Mouse (Mus musculus) forebrain, embryonic 16.5 days (tissue): ENCODE measurements around the gene Traf7. TPM values are rescaled to one million over a fixed set of nuclear protein-coding genes. Genes with fewer than 3 reads are reported as not detected.
A peak's percentile ranks its signal among the peaks of the same experiment; 100 is the strongest.

Experiments used
- ATAC-seq: fragments of 200-750 bp; cut with Nextera tagmentation; 2 replicates; pipeline ENCODE4 v1.8.0; 2017; ENCODE audit warnings: mild to moderate bottlenecking, moderate library complexity
- H3K27ac ChIP-seq: fragments of 300-500 bp; sonication (generic); 2 replicates; pipeline ENCODE4 v1.5.1; 2014; ENCODE audit warnings: low read length, control low read depth
- H3K27me3 ChIP-seq: fragments of 300-500 bp; sonication (generic); replicated peaks from 2 replicates; pipeline ENCODE4 v1.6.1; 2014; ENCODE audit warnings: low read length; ENCODE audit not compliant: control insufficient read depth, insufficient read depth
- H3K36me3 ChIP-seq: fragments of 300-500 bp; sonication (generic); 2 replicates; pipeline ENCODE4 v1.6.1; 2014; ENCODE audit not compliant: control insufficient read depth, insufficient read depth
- H3K4me1 ChIP-seq: fragments of 300-500 bp; sonication (generic); replicated peaks from 2 replicates; pipeline ENCODE4 v1.6.1; 2014; ENCODE audit warnings: low read length; ENCODE audit not compliant: control insufficient read depth, insufficient read depth
- H3K4me2 ChIP-seq: fragments of 300-500 bp; sonication (generic); 2 replicates; pipeline ENCODE4 v1.6.1; 2014; ENCODE audit warnings: mild to moderate bottlenecking, low read length, control low read depth
- H3K4me3 ChIP-seq: fragments of 300-500 bp; sonication (generic); replicated peaks from 2 replicates; pipeline ENCODE4 v1.5.1; 2014; ENCODE audit warnings: mild to moderate bottlenecking, low read length, control low read depth
- H3K9ac ChIP-seq: fragments of 300-500 bp; sonication (generic); replicated peaks from 2 replicates; pipeline ENCODE4 v1.6.1; 2014; ENCODE audit warnings: low read depth, low read length, control low read depth
- H3K9me3 ChIP-seq: fragments of 300-500 bp; sonication (generic); 2 replicates; pipeline ENCODE4 v1.6.1; 2016; ENCODE audit warnings: low read length; ENCODE audit not compliant: control insufficient read depth
- WGBS: fragments of 180-500 bp; shearing (Covaris S2); extraction: QIAGEN DNeasy Blood & Tissue Kit; methylation state at CpG from one replicate; pipeline ENCODE4 v1.1.7; 2014; 5-methylcytosine and 5-hydroxymethylcytosine counted together
- polyA plus RNA-seq: library from polyadenylated mRNA; unstranded; fragments of >200 nt; fragmentation: Nextera tagmentation; extraction: Ambion mirVana; gene quantifications from 2 replicates; pipeline ENCODE4 v1.2.1, GENCODE M21; 2015

Traf7 gene
- polyA plus RNA-seq, 1 experiment from 2014 or later: 121 TPM

DNA sequence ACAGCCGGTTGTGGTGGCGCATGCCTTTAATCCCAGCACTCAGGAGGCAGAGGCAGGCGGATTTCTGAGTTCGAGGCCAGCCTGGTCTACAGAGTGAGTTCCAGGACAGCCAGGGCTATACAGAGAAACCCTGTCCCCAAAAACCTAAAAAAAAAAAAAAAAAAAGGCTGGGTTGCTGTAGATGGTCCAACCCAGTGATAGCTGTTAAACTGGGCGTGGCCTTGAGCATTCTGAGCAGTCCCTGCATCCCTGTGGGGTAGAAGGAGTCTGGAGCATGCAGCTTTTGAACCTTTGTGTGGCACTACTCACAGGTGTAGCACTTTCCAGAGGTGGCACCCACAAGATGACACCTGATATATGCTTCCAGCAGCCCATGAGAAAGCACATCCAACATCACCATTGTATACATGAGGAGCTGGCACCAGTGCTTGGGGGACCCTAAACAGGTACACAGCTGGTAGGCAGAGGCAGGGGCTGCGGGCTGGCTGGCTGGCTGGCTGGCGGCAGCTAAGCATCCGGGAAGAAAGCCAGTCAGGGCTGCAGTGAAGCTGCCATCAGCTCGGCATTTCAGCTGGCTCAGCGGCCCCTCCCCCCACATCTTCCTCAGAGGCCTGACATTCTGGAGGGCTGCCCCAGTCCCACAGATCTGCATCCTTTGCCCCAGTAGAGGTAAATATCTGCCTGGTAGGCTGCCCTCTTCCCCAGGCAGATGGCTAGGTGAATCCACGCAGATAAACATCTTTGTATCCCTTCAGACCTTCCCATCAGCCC is 42.5 kb downstream of the Traf7 start:
- Histone ChIP-seq H3K36me3 (no peaks in the 10 kb centered on the region), H3K4me1 (peaks cover 24% of the 10 kb centered on the region), H3K4me3 (no peak overlapping the region), H3K27ac (peak overlapping the region; percentile 19; the same call in 1 of the 2 replicates), H3K27me3 (no peaks in the 10 kb centered on the region), H3K9ac (peak overlapping the region; percentile 31; the same call in 1 of the 2 replicates), H3K9me3 (no peaks in the 10 kb centered on the region), H3K4me2 (no peak overlapping the region)
- 45% methylated on average over 11 of the region's 11 CpGs for WGBS
- peak; percentile 14; the same call in 1 of the 2 replicates for ATAC-seq

DNA sequence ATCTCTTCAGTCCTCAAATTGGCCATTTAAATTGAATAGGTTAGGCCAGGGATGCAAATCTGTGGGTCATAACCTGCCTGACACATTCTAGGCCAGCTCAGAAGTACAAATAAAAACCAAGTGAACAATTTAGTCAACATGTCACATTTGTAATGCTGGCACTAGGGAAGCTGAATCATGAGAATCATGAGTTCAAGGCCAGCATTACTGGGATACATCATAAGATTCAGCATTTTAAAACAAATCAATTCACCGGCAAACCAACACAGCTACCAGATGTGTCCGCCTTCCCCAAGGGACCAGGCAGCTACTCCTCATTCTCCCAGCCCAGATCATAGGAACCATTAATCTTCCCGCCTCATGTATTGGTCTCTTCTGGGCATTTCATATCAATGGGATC is 44.2 kb downstream of the Traf7 start:
- no peak overlapping the region for H3K4me2 ChIP-seq
- H3K36me3 ChIP-seq: no peaks in the 10 kb centered on the region
- no peak for ATAC-seq
- H3K4me1 ChIP-seq: peaks cover 14% of the 10 kb centered on the region
- no peak overlapping the region for H3K27ac ChIP-seq
- no peaks in the 10 kb centered on the region for H3K27me3 ChIP-seq
- WGBS: 94% methylated on average over 3 of the region's 3 CpGs
- no peak overlapping the region for H3K9ac ChIP-seq
- H3K9me3 ChIP-seq: no peaks in the 10 kb centered on the region
- no peak overlapping the region for H3K4me3 ChIP-seq

DNA sequence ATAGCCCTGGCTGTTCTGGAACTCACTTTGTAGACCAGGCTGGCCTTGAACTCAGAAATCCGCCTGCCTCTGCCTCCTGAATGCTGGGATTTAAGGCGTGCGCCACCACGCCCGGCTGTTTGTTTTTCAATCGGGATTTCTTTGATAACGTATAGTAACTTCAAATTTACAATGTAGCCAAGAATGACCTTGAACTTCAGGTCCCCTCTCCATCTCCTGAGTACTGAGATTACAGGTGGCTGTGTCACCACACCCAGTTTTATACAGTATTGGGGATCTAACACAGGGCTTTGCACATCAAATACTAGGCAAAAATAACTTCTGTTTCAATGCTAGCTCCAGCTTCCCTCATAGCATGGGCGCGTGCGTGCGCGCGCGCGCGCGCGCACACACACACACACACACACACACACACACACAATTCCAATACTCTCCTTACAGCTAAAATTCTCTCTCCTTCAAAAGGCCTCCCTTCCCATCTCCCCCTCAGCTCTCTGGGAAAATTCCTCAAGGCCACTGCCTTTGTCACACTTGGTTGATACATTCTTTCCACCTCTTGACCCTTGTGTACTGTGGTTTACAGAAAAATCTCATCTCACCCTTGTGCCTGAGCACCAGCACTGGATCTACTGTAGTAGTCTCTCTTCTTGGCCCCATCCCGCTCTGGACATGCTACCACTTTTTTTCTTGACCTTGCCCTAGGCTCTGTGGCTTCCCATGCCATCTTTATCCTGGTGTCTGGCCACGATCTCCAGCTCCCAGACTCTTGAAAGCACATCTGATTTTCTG is 46.5 kb downstream of the Traf7 start:
- Histone ChIP-seq H3K9me3 (no peaks in the 10 kb centered on the region), H3K4me1 (peaks cover 18% of the 10 kb centered on the region), H3K27ac (no peak overlapping the region), H3K4me3 (no peak overlapping the region), H3K9ac (no peak overlapping the region), H3K4me2 (no peak overlapping the region), H3K36me3 (0 out of 2 replicates have a peak, but pooled peaks cover 2% of the 10 kb centered on the region), H3K27me3 (no peaks in the 10 kb centered on the region)
- no peak for ATAC-seq
- 94% methylated on average over 20 of the region's 20 CpGs for WGBS

DNA sequence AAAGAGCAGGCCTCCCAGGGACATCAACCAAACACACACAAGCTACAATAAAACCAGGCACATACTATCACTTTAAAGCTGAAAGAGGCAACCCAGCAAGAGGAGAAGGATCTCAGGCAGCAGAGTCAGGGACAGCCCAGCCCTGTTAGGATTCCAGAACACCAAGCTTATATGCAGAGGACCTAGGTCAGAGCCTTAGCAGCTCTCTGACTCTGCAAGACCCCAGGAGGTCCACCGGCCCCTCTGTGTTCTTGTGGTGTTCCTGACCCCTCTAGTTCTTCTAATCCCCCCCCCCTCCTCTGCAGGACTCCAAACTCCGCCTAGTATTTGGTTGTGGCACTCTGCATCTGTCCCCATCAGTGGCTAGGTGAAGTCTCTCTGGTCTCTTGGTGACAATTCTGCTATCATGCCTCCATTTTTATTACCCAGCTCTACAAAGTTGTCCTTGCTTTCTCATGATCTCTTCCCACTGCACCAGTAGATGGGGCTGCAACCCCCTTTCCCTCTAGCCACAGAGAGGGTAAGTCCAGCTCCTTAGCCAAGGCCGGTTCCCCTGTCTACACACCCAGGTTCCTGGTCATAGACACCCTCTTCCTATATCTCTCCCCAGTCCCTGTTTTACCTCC is 47.4 kb downstream of the Traf7 start:
- H3K4me2 ChIP-seq: no peak overlapping the region
- peaks cover 9% of the 10 kb centered on the region for H3K36me3 ChIP-seq
- H3K9me3 ChIP-seq: no peaks in the 10 kb centered on the region
- H3K27ac ChIP-seq: no peak overlapping the region
- H3K4me1 ChIP-seq: peaks cover 15% of the 10 kb centered on the region
- ATAC-seq: no peak
- WGBS: 45% methylated on average over 3 of the region's 3 CpGs
- H3K4me3 ChIP-seq: no peak overlapping the region
- H3K27me3 ChIP-seq: no peaks in the 10 kb centered on the region
- no peak overlapping the region for H3K9ac ChIP-seq

DNA sequence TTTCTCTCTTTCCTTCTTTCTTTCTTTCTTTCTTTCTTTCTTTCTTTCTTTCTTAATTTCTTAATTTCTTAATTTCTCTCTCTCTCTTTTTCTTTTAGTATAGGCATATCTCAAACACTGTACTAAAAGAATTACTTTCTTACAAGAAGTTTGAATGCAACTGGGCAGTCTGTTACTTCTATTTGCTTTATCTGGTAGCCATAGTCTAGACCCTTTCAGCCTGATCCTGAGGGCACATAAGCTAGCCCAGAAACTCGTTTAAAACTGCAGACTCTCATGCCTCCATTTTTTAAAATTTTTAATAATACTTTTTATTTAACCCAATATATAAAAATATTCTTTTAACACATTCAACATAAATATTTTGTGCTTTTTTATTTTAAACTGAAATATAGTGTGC is 48.3 kb downstream of the Traf7 start:
- no peaks in the 10 kb centered on the region for H3K27me3 ChIP-seq
- no peak overlapping the region; the same call in 1 of the 2 replicates for H3K27ac ChIP-seq
- H3K4me3 ChIP-seq: peak overlapping the region; percentile 79
- peaks cover 9% of the 10 kb centered on the region for H3K36me3 ChIP-seq
- peak overlapping the region; percentile 48 for H3K4me2 ChIP-seq
- peaks cover 12% of the 10 kb centered on the region for H3K4me1 ChIP-seq
- 24% methylated on average over 1 of the region's 1 CpGs for WGBS
- no peak for ATAC-seq
- no peak overlapping the region for H3K9ac ChIP-seq
- H3K9me3 ChIP-seq: no peaks in the 10 kb centered on the region

DNA sequence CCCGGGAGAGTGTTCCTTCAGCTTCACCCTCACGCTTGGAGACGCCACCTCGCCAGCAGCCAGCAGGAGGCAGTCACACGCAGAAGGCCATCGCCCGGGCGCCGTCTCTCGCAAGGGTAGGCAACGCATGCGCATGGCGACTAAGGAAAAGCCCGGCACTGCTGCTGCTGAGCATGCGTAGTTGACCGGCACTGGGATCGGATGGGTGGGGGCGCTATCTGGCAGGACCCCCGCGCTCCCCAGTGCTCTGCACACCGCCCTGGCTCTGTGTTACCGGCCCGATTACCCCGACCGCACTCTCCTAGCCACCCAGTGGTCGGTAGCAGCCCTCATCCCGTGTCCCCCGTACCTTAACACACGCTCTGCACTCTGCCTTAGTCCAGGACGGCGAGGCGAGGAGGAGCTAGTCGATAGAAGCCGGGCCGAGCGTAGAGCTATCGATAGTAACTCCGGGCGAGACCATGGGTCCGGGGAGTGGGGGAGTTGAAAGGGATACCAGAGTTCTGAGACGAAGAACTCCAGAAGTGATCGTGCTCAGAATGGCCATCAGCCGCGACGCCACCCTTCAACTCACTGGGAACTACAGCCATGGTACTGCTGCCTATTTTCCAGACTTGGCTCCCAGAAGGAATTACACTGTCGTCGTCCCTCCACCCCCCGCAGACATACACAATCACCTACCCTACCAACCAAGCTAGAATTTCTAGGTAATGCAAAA is 48.9 kb downstream of the Traf7 start, which contains the start of gene Mlst8:
Gene Mlst8 (minus strand): TSS at position 416 of the 718 bp plus-strand sequence.
- ATAC-seq: peak; percentile 96
- Histone ChIP-seq H3K4me1 (peaks cover 12% of the 10 kb centered on the region), H3K9me3 (no peaks in the 10 kb centered on the region), H3K27ac (peak within 1 kb of the TSS; percentile 97), H3K4me2 (peak within 1 kb of the TSS; percentile 76), H3K4me3 (peak within 1 kb of the TSS; percentile 79), H3K36me3 (peaks cover 9% of the 10 kb centered on the region), H3K27me3 (no peaks in the 10 kb centered on the region), H3K9ac (peak within 1 kb of the TSS; percentile 93)
- WGBS: under 1% methylated on average over 48 of the region's 48 CpGs

DNA sequence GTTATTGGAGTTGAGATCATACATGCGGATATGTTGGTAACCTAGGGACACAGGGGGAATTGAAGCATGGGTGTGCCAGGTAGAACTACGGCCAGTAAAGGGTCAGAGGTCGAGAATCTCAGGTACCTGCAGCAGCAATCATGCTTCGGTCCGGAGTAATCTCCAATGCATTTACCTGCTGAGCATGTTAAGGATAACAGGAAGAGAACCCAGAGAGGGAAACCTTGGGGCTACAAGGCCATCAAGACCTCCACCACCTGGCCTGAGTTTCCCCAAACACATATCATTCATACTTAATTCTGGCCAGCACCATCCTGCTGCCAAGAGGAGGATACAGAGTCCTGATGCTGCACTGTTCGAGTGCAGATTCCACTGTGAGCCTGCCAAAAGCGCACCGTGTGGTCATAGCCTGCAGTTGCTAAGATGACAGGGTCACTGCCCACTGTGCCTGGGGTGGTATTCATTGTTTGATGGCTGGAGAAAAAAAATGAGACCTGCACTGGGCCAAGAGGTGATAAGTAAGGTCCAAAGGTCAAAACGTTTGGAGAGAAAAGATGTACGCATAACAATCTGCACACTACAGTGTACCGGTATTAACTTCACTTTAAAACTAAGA is 49.6 kb downstream of the Traf7 start:
- peak; percentile 13 for ATAC-seq
- WGBS: 51% methylated on average over 11 of the region's 11 CpGs
- H3K27me3 ChIP-seq: no peaks in the 10 kb centered on the region
- H3K4me2 ChIP-seq: peak overlapping the region; percentile 76
- peak overlapping the region; percentile 93 for H3K9ac ChIP-seq
- H3K4me3 ChIP-seq: peak overlapping the region; percentile 79
- peaks cover 9% of the 10 kb centered on the region for H3K36me3 ChIP-seq
- no peak overlapping the region; the same call in 1 of the 2 replicates for H3K27ac ChIP-seq
- H3K9me3 ChIP-seq: no peaks in the 10 kb centered on the region
- H3K4me1 ChIP-seq: peaks cover 12% of the 10 kb centered on the region

DNA sequence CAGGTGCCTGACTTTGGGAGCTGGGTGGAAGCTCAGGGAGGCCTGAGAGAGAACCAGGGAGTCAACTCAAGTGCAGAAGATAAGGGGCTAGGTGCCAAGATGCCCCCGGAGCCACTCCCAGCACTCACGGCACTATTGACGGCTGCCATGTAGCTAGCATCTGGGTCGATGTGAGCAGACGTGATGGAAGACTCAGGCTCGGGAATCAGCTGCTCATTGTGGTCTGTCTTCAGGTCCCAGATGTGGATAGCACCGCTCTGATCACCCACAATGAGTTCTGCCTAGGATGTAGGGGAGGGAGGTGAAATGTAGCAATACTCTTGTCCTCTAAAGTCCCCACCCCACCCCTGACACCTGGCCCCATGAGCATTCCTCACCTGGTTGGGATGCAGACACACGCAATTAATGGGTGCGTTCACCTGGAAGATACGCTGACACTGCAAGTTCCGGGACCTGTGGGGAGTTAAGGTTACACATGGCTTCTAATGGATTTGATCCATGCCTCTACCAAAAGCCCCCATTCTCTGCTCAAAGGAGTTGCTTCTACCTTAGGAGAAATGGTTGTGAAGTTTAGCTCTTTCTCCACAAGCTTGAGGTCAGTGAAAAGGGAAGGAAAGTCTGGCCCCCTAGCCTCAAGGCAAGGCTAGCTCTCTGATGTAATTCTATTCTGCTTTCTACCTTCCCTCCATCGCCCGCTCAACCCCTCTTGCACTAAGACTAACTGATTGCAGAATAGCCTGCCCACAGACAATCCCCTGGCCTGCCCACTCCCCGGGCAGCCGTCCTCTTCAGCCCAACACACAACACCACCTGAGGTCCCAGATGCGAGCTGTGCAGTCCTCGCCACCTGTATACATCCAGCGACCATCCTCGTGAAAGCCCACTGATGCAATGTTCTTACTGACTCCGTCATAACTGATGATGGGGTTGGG is 50.4 kb downstream of the Traf7 start:
- 91% methylated on average over 20 of the region's 20 CpGs for WGBS
- Histone ChIP-seq H3K27me3 (no peaks in the 10 kb centered on the region), H3K9me3 (no peaks in the 10 kb centered on the region), H3K36me3 (peaks cover 9% of the 10 kb centered on the region), H3K4me2 (no peak overlapping the region), H3K4me3 (no peak overlapping the region), H3K9ac (no peak overlapping the region), H3K27ac (no peak overlapping the region), H3K4me1 (peaks cover 18% of the 10 kb centered on the region)
- no peak for ATAC-seq
